Mouse (Mus musculus) frontal cortex, postnatal 10 days (tissue): ENCODE measurements around the gene Rtbdn.

Experiments
- DNase-seq, 2 experiments: peaks; one replicate each; pipeline ENCODE4 v3.0.0; 2022; ENCODE audit warnings: low spot score in 2 of 2, mixed read lengths in 1 of 2

The Rtbdn gene

GRCm38 (mm10) chr8:84921596-84921995 lies 25.2 kb upstream of the Rtbdn start:
- DNase-seq, result no peak

GRCm38 (mm10) chr8:84925557-84925956 lies 21.2 kb upstream of the Rtbdn start:
- no peak for DNase-seq

GRCm38 (mm10) chr8:84927513-84927912 lies 19.3 kb upstream of the Rtbdn start:
- no peak for DNase-seq

DNA sequence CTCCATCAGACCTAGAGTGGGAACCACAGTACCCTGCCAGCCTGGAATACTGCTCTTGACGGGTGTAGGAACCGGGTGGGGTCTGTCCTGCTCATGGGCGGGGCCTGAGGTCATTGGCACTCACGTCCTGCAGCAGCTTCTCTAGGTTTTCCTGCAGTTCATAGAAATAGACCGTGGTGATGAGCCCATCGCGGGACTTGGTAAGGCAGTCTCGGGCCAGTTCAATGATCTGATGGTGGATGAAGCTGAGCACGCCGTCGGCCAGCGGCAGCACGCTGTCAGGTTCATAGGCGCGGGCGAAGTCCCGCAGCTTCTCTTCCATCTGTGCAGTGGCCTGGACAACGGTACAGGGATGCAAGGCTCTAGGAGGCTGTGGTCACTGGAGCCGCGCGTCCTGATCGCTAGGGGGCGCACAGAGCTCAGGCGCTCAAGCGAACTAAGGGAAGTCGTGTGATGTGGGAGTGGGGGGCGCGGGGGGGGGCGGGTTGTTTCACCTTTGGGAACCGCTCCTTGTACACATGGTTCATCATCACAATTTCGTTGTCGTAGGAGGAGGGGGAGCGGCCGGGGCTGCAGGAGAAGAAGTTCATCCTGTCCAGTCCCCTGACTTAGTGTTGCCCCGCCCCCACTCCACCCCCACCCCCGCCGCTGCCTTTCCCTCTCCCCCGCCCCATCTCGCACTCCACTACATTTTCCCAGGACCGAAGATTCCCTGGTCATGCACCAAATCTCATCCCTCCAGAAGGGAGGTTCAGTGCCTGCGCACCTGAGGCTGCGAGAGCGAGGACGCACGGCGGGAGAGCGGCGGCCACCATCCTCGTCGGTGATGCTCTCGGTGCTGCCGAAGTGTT lies 18.1 kb upstream of the Rtbdn start:
- DNase-seq, result no peak

GRCm38 (mm10) chr8:84930582-84930981 lies 16.2 kb upstream of the Rtbdn start:
- DNase-seq, result no peak

DNA sequence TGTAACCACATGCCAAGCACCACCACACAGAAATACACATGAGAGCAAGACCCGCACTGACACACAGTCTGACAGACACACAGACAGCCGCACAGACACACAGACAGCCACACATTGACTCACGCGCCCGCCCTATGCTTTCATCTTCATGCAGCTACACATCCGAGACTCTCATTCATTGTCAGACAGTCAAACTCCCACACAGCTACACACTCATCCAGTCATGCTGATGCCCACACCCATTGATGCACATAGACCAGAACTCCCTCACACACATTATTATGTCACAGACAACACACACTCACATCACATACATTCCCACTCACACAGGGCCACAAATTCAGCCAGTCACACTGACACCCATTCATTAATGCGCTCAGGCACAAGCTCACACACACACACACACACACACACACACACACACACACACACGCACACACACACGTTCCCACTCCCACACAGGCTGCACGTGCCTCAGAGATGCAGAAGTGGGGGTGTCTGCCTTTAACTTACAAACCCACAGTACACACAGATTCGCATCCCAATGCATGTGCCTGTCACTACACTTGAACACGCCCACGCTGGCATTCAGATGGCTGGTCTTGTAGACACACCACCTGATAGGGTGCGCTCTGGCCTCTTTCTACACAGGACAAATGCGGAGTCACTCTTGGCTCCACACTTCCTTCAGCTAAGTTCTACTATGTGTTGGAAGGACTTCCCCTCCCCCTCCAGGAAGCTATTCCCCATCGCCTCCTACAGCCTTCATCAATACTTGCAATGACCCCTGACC lies 12.8 kb upstream of the Rtbdn start:
- no peak for DNase-seq

DNA sequence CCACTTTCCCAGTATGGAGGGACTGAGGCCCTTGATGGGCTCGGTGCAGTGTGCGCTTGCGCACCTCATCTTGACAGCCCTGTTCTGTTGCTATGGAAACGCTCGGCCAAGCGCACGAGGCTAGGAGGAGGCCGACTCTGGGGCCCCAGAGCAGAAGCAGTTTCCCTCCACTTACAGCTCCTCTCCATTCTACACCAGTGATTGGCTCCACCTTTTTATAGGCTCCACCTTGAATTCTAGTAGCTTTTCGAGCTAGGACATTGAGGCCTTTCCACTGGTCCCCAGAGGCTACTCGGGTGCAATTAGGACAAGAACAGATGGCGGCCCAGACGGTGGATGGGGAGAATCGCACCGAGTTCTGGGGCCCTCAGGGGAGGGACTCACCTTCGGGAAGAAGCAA lies 11.9 kb upstream of the Rtbdn start:
- DNase-seq, result peak in 1 of 2 experiments; percentile 54

GRCm38 (mm10) chr8:84935489-84935888 lies 11.3 kb upstream of the Rtbdn start:
- DNase-seq, result no peak

- DNase-seq, result no peak
Observed at GRCm38 (mm10) chr8:84936041-84936961, 10.5 kb upstream of the Rtbdn start.

GRCm38 (mm10) chr8:84936962-84937546 lies 9.7 kb upstream of the Rtbdn start, which contains the start of gene Mast1:
Mast1 (minus strand) TSS chr8:84937359.
- peak in 1 of 2 experiments; percentile 72 for DNase-seq

DNA sequence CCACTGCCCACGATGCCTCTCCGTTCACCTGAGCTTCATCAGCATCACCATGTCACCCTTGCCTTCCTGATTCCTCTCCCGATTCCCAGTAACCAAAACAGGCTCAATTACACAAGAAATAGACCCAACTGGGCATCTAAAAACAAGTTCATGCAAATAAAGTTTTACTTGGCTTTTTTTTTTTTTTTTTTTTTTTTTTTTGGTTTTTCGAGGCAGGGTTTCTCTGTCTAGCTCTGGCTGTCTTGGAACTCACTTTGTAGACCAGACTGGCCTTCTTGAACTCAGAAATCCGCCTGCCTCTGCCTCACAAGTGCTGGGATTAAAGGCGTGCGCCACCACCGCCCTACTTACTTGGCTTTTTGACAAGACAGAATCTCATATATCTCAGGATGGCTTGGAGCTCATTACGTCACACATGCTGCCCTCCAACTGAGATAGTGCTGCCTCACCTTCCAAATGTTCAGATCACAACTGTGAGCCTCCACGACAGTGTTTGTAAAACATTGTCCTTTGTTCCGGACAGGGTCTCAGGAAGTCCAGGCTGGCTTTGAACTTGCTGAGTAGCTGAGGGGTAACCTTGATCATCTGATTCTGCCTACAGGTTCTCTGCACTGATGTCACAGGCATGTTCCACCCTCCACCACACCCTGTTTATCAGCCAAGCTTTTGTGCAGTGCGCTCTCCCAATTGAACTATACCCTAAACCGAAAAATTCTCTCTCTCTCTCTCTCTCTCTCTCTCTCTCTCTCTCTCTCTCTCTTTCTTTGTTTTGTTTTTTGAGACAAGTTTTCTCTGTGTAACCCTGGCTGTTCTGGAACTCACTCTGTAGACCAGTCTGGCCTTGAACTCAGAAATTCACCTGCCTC lies 8.9 kb upstream of the Rtbdn start:
- DNase-seq, result no peak

DNA sequence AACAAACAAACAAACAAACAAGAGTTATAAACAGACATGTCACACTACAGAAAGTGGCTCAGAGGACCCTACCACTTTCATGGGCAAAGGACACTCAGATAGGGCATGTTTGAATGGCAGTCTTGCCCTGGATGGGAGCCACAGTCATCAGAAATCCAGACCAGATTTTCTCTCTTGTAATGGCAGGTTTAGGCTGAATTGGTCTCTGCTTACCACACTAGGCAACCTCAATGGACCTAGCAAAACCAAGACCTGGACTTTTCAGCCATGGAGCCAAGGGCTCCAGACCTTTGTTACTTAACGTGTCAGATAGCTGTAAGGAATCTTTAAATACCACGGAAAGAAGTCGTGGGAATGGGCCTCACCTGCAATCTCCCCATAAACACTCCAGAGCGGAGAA lies 3.1 kb upstream of the Rtbdn start:
- no peak for DNase-seq

- peak; percentile 62 to 66 for DNase-seq
Observed at GRCm38 (mm10) chr8:84944478-84945160, 2.2 kb upstream of the Rtbdn start.

DNA sequence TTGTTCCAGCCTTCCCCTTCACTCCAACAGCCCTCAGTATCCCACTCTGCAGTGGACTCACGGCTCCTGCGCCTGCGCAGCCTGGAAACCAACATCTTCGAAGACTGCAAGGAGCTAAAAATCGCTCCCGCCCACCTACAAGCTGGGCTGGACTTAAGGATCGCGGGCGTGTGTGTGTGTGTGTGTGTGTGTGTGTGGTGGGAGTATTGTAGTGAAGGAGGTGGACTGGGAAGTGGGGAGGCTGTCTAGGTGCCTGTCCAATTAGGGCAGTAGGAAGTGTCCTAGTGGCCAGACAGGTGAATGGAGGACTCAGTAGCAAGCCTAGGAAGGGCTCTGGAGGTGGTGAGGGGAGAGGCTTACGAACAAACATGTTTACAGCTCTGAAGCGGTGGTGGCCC lies 1.6 kb upstream of the Rtbdn start:
- peak; percentile 69 to 78 for DNase-seq

DNA sequence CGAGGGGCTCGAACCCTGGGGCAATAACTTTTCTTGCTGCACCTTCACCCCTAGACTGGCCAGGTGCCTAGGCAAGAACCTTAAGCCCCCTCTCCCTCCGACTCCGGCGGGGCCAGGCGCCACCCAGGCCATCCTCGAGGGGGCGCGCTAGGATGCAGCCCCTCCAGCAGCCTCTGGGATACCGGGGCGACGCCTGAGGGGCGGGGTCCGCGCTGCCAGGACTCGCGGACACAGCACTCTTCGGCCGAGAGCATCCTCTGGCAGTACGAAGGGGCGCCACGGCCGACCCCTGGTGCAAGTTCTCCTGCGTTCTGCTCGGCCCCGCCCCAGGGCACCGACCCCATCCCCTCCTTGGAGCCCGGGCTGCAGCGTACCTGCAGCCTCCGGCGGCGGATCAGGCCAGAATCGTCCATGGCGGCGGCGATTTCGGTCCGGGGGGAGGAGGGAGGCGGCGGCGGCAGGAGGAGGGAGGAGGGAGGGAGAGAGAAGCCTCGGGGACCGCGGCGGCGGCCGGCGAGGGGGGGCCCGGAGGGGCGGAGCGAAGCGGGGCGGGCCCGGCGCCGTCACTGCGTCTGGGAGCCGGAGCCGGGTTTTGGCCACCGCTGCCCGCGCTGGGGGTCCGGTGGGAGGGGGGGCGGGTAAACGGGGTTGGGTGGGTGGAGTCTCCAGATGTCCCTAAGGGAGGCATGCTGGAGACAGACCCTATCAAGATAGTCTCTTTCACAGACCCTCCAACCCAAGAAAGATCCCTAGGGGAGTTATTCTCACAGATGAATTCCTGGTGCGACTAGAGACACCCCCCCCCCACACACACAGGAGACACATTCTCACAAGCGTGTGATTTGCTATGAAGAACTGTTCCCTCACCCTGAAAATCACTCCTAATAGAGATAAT lies 911 bp upstream of the Rtbdn start:
- DNase-seq, result peak in 1 of 2 experiments; percentile 58

DNA sequence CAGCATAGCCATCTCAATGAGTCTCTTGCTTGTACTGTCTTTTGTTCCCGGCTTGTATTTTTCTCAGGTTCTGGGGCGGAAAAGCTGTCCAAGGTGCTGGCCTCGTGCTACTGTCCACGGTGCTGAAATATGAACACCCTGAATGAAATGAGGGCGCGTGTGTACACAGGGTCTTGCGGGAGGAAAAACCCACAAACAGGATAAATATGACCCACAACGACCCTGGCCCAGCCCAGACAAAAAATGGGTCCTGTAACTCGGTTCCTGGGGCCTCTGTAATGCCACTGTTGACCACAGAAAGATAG lies 402 bp downstream of the Rtbdn start:
- no peak for DNase-seq

DNA sequence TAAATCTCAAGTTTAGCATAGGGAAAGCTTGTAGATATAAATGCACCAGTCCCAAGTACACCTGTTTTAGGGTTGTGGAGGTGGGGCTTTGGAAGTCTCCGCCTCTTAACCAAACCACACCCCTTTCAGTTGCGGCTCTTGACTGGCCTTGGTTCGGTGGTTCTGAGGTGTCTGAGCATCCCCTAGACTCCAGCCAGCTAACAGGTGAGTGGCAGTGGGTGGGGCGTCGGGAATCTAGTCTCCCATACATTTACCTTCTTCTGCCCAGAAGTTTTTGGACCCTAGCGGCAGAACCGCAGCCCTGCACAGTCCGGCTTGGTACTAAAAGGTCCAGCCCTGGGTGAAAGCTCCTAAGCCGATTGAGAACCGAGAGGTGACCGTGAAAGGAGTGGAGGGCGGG lies 3.0 kb downstream of the Rtbdn start:
- DNase-seq, result no peak

- DNase-seq, result no peak
Observed at GRCm38 (mm10) chr8:84952612-84953255, 5.9 kb downstream of the Rtbdn start.
